Mouse (Mus musculus) c-Kit-positive CD71-negative TER-119-negative erythroid progenitor cells, embryonic 14.5 days (primary cell): Measurements from ENCODE around the gene Pnldc1.

Experiments used
- DNase-seq: peaks from one replicate; pipeline ENCODE4 v3.0.0-alpha.2; 2013; ENCODE audit warnings: low read depth

The Pnldc1 gene

DNA sequence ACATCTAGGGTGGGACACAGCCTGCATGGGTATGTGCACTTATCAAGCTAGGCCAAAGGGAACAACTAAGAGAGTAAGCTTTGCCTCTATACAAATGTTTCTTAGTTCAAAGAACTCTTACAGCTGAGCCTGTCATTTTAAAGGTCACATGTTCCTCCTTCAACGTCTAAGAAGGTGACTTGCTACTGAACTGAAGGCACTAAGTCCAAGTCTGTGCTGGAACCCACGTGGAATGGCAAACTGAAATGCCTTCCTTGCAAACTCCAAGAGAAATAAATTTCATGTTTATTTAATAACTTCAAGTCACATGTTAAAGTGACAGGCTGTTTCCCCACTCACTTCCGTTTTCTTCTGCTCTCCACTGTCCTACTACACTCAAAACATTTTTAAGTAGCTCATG is 52.6 kb downstream of the Pnldc1 start:
- no peak for DNase-seq

DNA sequence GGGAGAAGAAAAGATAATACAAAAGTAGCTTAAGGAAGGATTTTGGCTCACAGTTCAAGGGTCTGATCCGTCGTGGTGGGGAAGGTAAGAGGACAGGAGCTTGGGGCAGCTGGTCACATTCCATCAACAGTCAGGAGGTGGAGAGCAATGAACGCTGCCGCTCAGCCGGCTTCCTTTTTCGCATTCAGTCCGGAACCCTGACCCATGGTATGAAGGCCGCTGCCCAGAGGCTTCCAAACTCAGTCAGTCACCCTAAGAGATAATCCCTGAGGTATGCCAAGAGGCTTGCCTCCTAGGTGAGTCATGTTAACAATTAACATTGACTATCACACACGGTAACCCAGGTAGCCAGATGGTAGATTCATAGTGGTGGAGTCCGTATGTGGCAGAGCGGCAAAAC is 55.6 kb downstream of the Pnldc1 start:
- no peak for DNase-seq

- no peak for DNase-seq
These were observed 56.2 kb downstream of the Pnldc1 start for GRCm38 (mm10) chr17:12853821-12854220.

DNA sequence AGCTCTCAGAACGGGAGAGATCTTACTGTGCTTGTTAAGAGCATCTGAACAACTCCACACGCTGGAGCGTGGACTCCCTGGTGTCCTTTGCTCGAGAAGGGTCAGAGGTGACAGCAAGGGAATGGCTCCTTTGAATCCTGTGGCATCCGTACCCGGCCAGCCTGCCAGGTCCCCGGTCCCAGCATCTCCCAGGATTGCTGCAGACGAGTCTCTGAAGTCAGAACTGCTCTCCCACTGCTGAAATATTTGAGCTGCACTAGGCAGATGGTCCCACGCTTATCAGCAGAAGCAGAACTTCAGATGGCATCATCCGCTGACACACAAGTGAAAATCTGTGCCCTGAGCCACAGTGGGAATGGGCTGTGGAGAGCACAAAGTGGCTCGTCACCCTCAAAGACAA is 58.3 kb downstream of the Pnldc1 start:
- no peak for DNase-seq

GRCm38 (mm10) chr17:12849778-12850382 is 60.1 kb downstream of the Pnldc1 start:
- no peak for DNase-seq

DNA sequence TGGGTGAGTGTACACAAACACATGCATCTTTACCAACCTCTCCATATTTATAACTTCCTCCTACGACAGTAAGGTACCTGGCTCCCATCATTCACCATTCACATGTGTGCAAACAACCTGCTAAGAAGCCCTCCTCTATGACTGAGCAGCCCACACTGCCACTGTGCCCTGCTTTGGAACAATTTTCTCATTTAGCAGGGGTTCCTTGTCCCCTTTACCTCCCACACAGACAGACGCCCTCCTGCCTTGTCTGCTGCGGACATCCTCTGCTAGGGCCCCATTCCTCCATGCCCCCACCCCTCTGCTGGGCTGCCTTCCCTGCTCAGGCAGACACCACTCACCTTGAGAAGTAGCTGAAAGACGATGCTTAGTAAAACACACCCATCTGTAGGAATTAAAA is 62.3 kb downstream of the Pnldc1 start:
- DNase-seq, result no peak

- no peak for DNase-seq
These were observed 63.6 kb downstream of the Pnldc1 start for GRCm38 (mm10) chr17:12846474-12846873.

DNA sequence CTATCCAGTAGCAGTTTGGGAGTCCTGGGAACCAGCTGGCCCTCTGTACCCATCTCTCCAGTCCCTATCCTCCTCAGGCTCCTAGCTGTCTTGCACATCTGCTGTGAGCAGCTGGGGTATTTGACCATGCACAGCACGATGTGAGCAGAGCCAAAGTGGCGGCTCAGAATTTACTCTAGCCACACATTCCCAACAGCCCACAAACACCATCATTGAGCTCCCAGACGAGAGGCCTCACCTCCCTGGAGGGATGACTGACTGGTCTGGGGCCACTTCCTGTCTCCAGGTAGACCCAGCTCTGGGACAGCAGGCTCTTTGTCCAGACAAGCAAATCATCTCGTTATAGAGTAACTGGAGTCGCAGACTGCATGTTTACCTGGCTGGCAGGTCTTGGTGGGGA is 64.2 kb downstream of the Pnldc1 start:
- DNase-seq, result no peak

DNA sequence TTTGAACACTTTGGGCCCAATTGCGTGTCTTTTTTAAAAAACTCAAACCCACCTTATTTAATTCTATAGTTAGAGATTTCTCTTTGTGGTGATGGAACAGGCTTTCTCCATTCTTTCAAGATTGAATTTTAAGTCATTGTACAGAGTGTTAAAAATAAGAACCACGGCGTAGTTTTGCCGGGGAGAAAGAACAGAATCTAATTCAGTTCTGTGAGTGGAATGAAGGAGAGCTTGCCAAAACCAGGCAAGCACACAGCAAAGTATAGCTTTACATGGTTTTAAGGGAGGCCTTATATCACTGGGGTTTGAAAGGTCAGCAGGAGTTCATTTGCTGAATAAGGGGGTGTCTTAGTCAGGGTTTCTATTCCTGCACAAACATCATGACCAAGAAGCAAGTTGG is 65.5 kb downstream of the Pnldc1 start:
- no peak for DNase-seq

- DNase-seq, result no peak
These were observed 66.2 kb downstream of the Pnldc1 start for GRCm38 (mm10) chr17:12843826-12844225.

DNA sequence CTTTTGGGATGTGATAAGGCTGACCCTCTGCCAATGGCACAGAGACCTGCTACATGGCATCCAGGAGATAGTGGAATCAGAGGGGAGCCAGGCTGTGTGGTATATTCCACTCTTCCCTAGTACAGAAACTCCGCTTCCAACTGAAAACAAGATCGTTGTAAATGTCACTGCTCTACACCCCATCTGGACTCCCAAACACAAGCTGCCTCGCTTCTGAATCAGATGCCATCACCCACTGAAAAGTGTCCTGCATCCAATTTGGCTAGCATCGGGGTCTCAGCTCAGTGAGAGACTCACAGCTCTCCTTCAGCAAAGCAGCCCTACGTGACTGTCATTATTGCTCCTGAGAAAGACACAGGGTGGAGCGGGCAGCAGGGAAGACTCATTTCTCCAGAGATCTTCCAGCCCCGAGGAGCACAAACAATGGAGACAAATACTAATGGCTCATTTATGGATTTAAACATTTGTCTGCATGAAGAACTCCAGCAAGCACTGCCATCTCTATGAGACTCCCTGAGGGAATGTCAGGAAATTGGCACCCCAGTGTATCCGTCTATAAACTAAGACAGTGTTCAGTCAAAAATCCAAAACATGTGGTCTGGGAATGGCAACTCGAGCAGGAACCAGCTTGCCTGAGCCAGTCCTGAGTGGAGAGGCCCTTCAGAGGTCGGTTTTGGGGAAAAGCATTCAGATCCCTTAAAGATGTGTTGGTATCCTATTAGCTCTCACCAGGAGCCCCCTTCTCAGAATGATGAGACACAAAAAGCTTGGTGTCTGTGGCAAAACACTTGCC is 70.4 kb downstream of the Pnldc1 start:
- no peak for DNase-seq
